Mouse (Mus musculus) embryonic facial prominence, embryonic 14.5 days (tissue): ENCODE data around the gene Robo1. TPM values are rescaled to one million over a fixed set of nuclear protein-coding genes. Genes with fewer than 3 reads are reported as not detected.

ENCODE experiments used
- ATAC-seq: fragments of 200-750 bp; cut with Nextera tagmentation; 2 replicates; pipeline ENCODE4 v1.8.0; 2017; ENCODE audit warnings: low read depth, moderate number of reproducible peaks, moderate TSS enrichment
- DNase-seq: peaks from one replicate; pipeline ENCODE4 v3.0.0-alpha.2; 2015; ENCODE audit warnings: low spot score
- H3K27ac ChIP-seq: fragments of 300-500 bp; sonication (generic); replicated peaks from 2 replicates; pipeline ENCODE4 v1.5.1; 2014; ENCODE audit warnings: low read depth, mild to moderate bottlenecking, low read length, moderate library complexity
- H3K27me3 ChIP-seq: fragments of 300-500 bp; sonication (generic); replicated peaks from 2 replicates; pipeline ENCODE4 v1.6.1; 2014; ENCODE audit warnings: low read length; ENCODE audit not compliant: control insufficient read depth, insufficient read depth
- H3K36me3 ChIP-seq: fragments of 300-500 bp; sonication (generic); 2 replicates; pipeline ENCODE4 v1.6.1; 2014; ENCODE audit warnings: low read length, mixed read lengths; ENCODE audit not compliant: control insufficient read depth, insufficient read depth
- H3K4me1 ChIP-seq: fragments of 300-500 bp; sonication (generic); 2 replicates; pipeline ENCODE4 v1.6.1; 2014; ENCODE audit warnings: antibody characterized with exemption, low read length; ENCODE audit not compliant: control insufficient read depth, insufficient read depth
- H3K4me2 ChIP-seq: fragments of 300-500 bp; sonication (generic); 2 replicates; pipeline ENCODE4 v1.6.1; 2014; ENCODE audit warnings: low read depth, mild to moderate bottlenecking, low read length, moderate library complexity, mixed read lengths
- H3K4me3 ChIP-seq: fragments of 300-500 bp; sonication (generic); 2 replicates; pipeline ENCODE4 v1.5.1; 2014; ENCODE audit warnings: low read depth, mild to moderate bottlenecking, low read length
- H3K9ac ChIP-seq: fragments of 300-500 bp; sonication (generic); 2 replicates; pipeline ENCODE4 v1.6.1; 2014; ENCODE audit warnings: low read depth, mild to moderate bottlenecking, low read length, moderate library complexity, mixed read lengths
- H3K9me3 ChIP-seq: fragments of 300-500 bp; sonication (generic); 2 replicates; pipeline ENCODE4 v1.6.1; 2016; ENCODE audit warnings: low read length; ENCODE audit not compliant: control insufficient read depth
- WGBS: fragments of 180-500 bp; shearing (Covaris S2); extraction: QIAGEN DNeasy Blood & Tissue Kit; methylation state at CpG from one replicate; pipeline ENCODE4 v1.1.7; 2014; 5-methylcytosine and 5-hydroxymethylcytosine counted together
- polyA plus RNA-seq: library from polyadenylated mRNA; unstranded; fragments of >200 nt; fragmentation: Nextera tagmentation; extraction: Ambion mirVana; gene quantifications from 2 replicates; pipeline ENCODE4 v1.2.1, GENCODE M21; 2014

Robo1 gene
- polyA plus RNA-seq, 1 experiment from 2014 or later = 32.6 TPM

- Histone ChIP-seq H3K4me1 (peaks cover 25% of the 10 kb centered on the region), H3K27me3 (no peaks in the 10 kb centered on the region), H3K4me3 (no peak overlapping the region), H3K27ac (no peak overlapping the region), H3K36me3 (no peaks in the 10 kb centered on the region), H3K4me2 (no peak overlapping the region), H3K9ac (no peak overlapping the region), H3K9me3 (no peaks in the 10 kb centered on the region)
- DNase-seq (peak; percentile 56), ATAC-seq (no peak)
- 54% methylated on average over 11 of the region's 11 CpGs for WGBS
Measured at GRCm38 (mm10) chr16:72686480-72687053, 378.5 kb downstream of the Robo1 start.

GRCm38 (mm10) chr16:72687651-72688050 lies 379.5 kb downstream of the Robo1 start:
- ATAC-seq (no peak), DNase-seq (no peak)
- Histone ChIP-seq H3K27ac (no peak overlapping the region), H3K9ac (no peak overlapping the region), H3K27me3 (no peaks in the 10 kb centered on the region), H3K4me3 (no peak overlapping the region), H3K36me3 (no peaks in the 10 kb centered on the region), H3K4me1 (peaks cover 25% of the 10 kb centered on the region), H3K9me3 (no peaks in the 10 kb centered on the region), H3K4me2 (no peak overlapping the region)
- 40% methylated on average over 3 of the region's 3 CpGs for whole genome bisulfite sequencing

- Histone ChIP-seq H3K9ac (no peak overlapping the region), H3K4me3 (no peak overlapping the region), H3K27ac (peak overlapping the region; percentile 33; the same call in 1 of the 2 replicates), H3K4me1 (peaks cover 25% of the 10 kb centered on the region), H3K9me3 (no peaks in the 10 kb centered on the region), H3K36me3 (no peaks in the 10 kb centered on the region), H3K4me2 (no peak overlapping the region), H3K27me3 (no peaks in the 10 kb centered on the region)
- WGBS = 68% methylated on average over 6 of the region's 6 CpGs
- no peak for ATAC-seq
- DNase-seq = peak; percentile 58
Measured at GRCm38 (mm10) chr16:72688185-72688681, 380.1 kb downstream of the Robo1 start.

- no peaks in the 10 kb centered on the region for H3K27me3 ChIP-seq
- no peaks in the 10 kb centered on the region for H3K9me3 ChIP-seq
- DNase-seq (peak; percentile 65), ATAC-seq (peak; percentile 37; the same call in 1 of the 2 replicates)
- no peak overlapping the region for H3K27ac ChIP-seq
- WGBS = 55% methylated on average over 3 of the region's 3 CpGs
- no peaks in the 10 kb centered on the region for H3K36me3 ChIP-seq
- no peak overlapping the region for H3K4me2 ChIP-seq
- peaks cover 14% of the 10 kb centered on the region for H3K4me1 ChIP-seq
- no peak overlapping the region for H3K4me3 ChIP-seq
- no peak overlapping the region for H3K9ac ChIP-seq
Measured at GRCm38 (mm10) chr16:72691909-72692308, 383.8 kb downstream of the Robo1 start.

GRCm38 (mm10) chr16:72693446-72694274 lies 385.6 kb downstream of the Robo1 start:
- 45% methylated on average over 14 of the region's 14 CpGs for WGBS
- Histone ChIP-seq H3K4me2 (no peak overlapping the region), H3K4me1 (peaks cover 8% of the 10 kb centered on the region; the same call in 1 of the 2 replicates), H3K36me3 (no peaks in the 10 kb centered on the region), H3K4me3 (no peak overlapping the region), H3K27me3 (no peaks in the 10 kb centered on the region), H3K9me3 (no peaks in the 10 kb centered on the region), H3K27ac (no peak overlapping the region), H3K9ac (no peak overlapping the region)
- ATAC-seq = peak; percentile 13; the same call in 1 of the 2 replicates
- no peak for DNase-seq

- 47% methylated on average over 5 of the region's 5 CpGs for WGBS
- DNase-seq (no peak), ATAC-seq (no peak)
- Histone ChIP-seq H3K4me3 (no peak overlapping the region), H3K27ac (no peak overlapping the region), H3K9ac (no peak overlapping the region), H3K27me3 (no peaks in the 10 kb centered on the region), H3K4me2 (no peak overlapping the region), H3K4me1 (peaks cover 17% of the 10 kb centered on the region), H3K36me3 (no peaks in the 10 kb centered on the region), H3K9me3 (no peaks in the 10 kb centered on the region)
Measured at GRCm38 (mm10) chr16:72694787-72695186, 386.7 kb downstream of the Robo1 start.

GRCm38 (mm10) chr16:72699238-72700006 lies 391.3 kb downstream of the Robo1 start:
- Histone ChIP-seq H3K27ac (no peak overlapping the region), H3K4me2 (no peak overlapping the region), H3K4me3 (no peak overlapping the region), H3K27me3 (no peaks in the 10 kb centered on the region), H3K4me1 (peaks cover 10% of the 10 kb centered on the region), H3K36me3 (no peaks in the 10 kb centered on the region), H3K9me3 (no peaks in the 10 kb centered on the region), H3K9ac (no peak overlapping the region)
- ATAC-seq (peak; percentile 45; the same call in 1 of the 2 replicates), DNase-seq (peak; percentile 42)
- 56% methylated on average over 12 of the region's 12 CpGs for WGBS

- H3K9ac ChIP-seq = no peak overlapping the region
- no peaks in the 10 kb centered on the region for H3K27me3 ChIP-seq
- H3K4me2 ChIP-seq = no peak overlapping the region
- H3K4me1 ChIP-seq = peaks cover 10% of the 10 kb centered on the region
- H3K4me3 ChIP-seq = no peak overlapping the region
- H3K36me3 ChIP-seq = no peaks in the 10 kb centered on the region
- DNase-seq = no peak
- no peak overlapping the region for H3K27ac ChIP-seq
- 81% methylated on average over 11 of the region's 11 CpGs for WGBS
- ATAC-seq = no peak
- H3K9me3 ChIP-seq = no peaks in the 10 kb centered on the region
Measured at GRCm38 (mm10) chr16:72700297-72700696, 392.2 kb downstream of the Robo1 start.
